Mouse (Mus musculus): Measurements from ENCODE around the gene Abcc1.

DNA sequence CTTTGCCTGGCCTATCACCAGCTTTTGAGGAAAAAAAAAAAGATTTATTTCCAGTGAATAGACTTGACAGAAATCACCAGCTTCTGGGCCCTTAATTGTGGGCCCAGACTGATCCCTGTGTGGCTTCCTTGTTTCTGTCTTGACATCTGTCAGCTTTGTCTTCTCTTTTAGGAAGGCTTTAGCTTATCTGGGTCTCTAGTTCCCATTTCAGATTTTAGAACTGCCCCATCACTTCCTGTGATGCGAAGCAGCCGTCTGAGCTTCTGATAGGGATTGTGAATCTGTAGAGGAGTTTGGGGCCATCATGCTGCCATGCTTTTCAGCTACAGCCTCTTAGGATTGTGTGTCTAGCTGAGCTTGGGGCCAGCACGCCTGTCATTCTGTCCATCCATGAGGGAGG is 48.4 kb downstream of the Abcc1 start:
- TF ChIP-seq POLR2A (IDR thresholded peaks at IDR 0.05; ENCODE audit: insufficient read depth, low read depth, low read length) (no peak), CTCF (IDR thresholded peaks at IDR 0.05; ENCODE audit: insufficient read depth, low read depth, low read length) (no peak)
